In genomic region chr1:86307871-86308641, GRCm38 (mm10) we compare ENCODE assay signal across 18 mouse cellular contexts. TPM values are rescaled to one million over a fixed set of nuclear protein-coding genes. Genes with fewer than 3 reads are reported as not detected.
DNase-seq lines count a peak whose midpoint lies in the region; ATAC-seq and TF ChIP-seq lines count a peak whose summit lies in the region.
"Had no signal": no experiment of that assay in that cellular context is flagged by ENCODE, and none has a peak within 500 bp of the region (broad histone marks: within the 10 kb centered on the region; RNA-seq: fewer than 3 reads in every experiment).

No protein-coding gene starts in this region.

- peak overlapping the region; percentile 15; the same call in 1 of the 2 replicates for H3K27ac ChIP-seq in kidney, embryonic 15.5 days
- no peak overlapping the region for H3K27ac ChIP-seq in lung, postnatal 0 days (ENCODE audit: low read length)
- 0 out of 2 replicates have a peak overlapping the region, but pooled peaks have one; percentile 15 for H3K27ac ChIP-seq in limb, embryonic 10.5 days
- no peak overlapping the region for H3K27ac ChIP-seq in forebrain, embryonic 16.5 days (ENCODE audit: low read length)
- H3K27ac ChIP-seq: forebrain, embryonic 13.5 days; heart, embryonic 10.5 days; hindbrain, embryonic 15.5 days; macrophage; midbrain, embryonic 13.5 days had no signal

- peaks cover 32% of the 10 kb centered on the region for H3K4me1 ChIP-seq in kidney, embryonic 15.5 days
- H3K4me1 ChIP-seq in lung, postnatal 0 days (ENCODE audit: insufficient read depth, low read depth, low read length) = no peaks in the 10 kb centered on the region
- H3K4me1 ChIP-seq in limb, embryonic 10.5 days = peaks cover 31% of the 10 kb centered on the region
- H3K4me1 ChIP-seq in forebrain, embryonic 16.5 days (replicated peaks; ENCODE audit: control insufficient read depth, insufficient read depth, low read length) = peaks cover 9% of the 10 kb centered on the region

- ATAC-seq in kidney, embryonic 15.5 days (replicated peaks; ENCODE audit: low FRiP score) = no peak
- 0 out of 2 replicates have a peak, but pooled peaks have one; percentile 13 for ATAC-seq in lung, postnatal 0 days
- ATAC-seq in forebrain, embryonic 16.5 days = no peak
- ATAC-seq: forebrain, embryonic 13.5 days; intestine, postnatal 0 days; midbrain, embryonic 13.5 days had no signal

- H3K9me3 ChIP-seq in kidney, embryonic 15.5 days (replicated peaks) = no peaks in the 10 kb centered on the region
- H3K9me3 ChIP-seq in lung, postnatal 0 days (ENCODE audit: low read length) = no peaks in the 10 kb centered on the region
- no peaks in the 10 kb centered on the region for H3K9me3 ChIP-seq in limb, embryonic 10.5 days (replicated peaks)
- no peaks in the 10 kb centered on the region for H3K9me3 ChIP-seq in forebrain, embryonic 16.5 days (ENCODE audit: control insufficient read depth, low read length)
- H3K9me3 ChIP-seq: forebrain, embryonic 13.5 days; heart, embryonic 10.5 days; hindbrain, embryonic 15.5 days; midbrain, embryonic 13.5 days had no signal

- no peak for TF ChIP-seq CTCF in lung, postnatal 0 days (IDR thresholded peaks at IDR 0.05)

- H3K27me3 ChIP-seq in kidney, embryonic 15.5 days = peaks cover 21% of the 10 kb centered on the region
- peaks cover 4% of the 10 kb centered on the region; the same call in 1 of the 2 replicates for H3K27me3 ChIP-seq in lung, postnatal 0 days (replicated peaks; ENCODE audit: insufficient read depth, low read length)
- peaks cover 91% of the 10 kb centered on the region for H3K27me3 ChIP-seq in limb, embryonic 10.5 days (ENCODE audit: low read depth, poor library complexity, severe bottlenecking)
- peaks cover 14% of the 10 kb centered on the region for H3K27me3 ChIP-seq in forebrain, embryonic 16.5 days (replicated peaks; ENCODE audit: control insufficient read depth, insufficient read depth, low read length)

- 50% methylated on average over 4 of the region's 4 CpGs for WGBS in kidney, embryonic 15.5 days
- 52% methylated on average over 4 of the region's 4 CpGs for WGBS in lung, postnatal 0 days
- WGBS in limb, embryonic 10.5 days = 41% methylated on average over 4 of the region's 4 CpGs
- 34% methylated on average over 4 of the region's 4 CpGs for WGBS in forebrain, embryonic 16.5 days

- TF ChIP-seq EP300 in lung, postnatal 0 days (IDR thresholded peaks at IDR 0.05) = no peak

- no peak overlapping the region for H3K9ac ChIP-seq in kidney, embryonic 15.5 days
- H3K9ac ChIP-seq in lung, postnatal 0 days (replicated peaks; ENCODE audit: low read depth) = no peak overlapping the region
- no peak overlapping the region for H3K9ac ChIP-seq in forebrain, embryonic 16.5 days (replicated peaks; ENCODE audit: low read depth, low read length)
- H3K9ac ChIP-seq: forebrain, embryonic 13.5 days; hindbrain, embryonic 15.5 days; midbrain, embryonic 13.5 days had no signal

- H3K36me3 ChIP-seq in kidney, embryonic 15.5 days = 0 out of 2 replicates have a peak, but pooled peaks cover 9% of the 10 kb centered on the region
- H3K36me3 ChIP-seq in lung, postnatal 0 days (ENCODE audit: insufficient read depth, low read length) = no peaks in the 10 kb centered on the region
- no peaks in the 10 kb centered on the region for H3K36me3 ChIP-seq in limb, embryonic 10.5 days
- no peaks in the 10 kb centered on the region for H3K36me3 ChIP-seq in forebrain, embryonic 16.5 days (ENCODE audit: control insufficient read depth, insufficient read depth)
- H3K36me3 ChIP-seq: hindbrain, embryonic 15.5 days; midbrain, embryonic 13.5 days had no signal

- H3K4me3 ChIP-seq in kidney, embryonic 15.5 days (replicated peaks) = no peak overlapping the region
- H3K4me3 ChIP-seq in lung, postnatal 0 days (ENCODE audit: low read depth, low read length) = no peak overlapping the region
- H3K4me3 ChIP-seq in limb, embryonic 10.5 days = no peak overlapping the region
- H3K4me3 ChIP-seq in forebrain, embryonic 16.5 days (replicated peaks; ENCODE audit: low read length) = no peak overlapping the region
- H3K4me3 ChIP-seq: forebrain, embryonic 13.5 days; heart, embryonic 10.5 days; hindbrain, embryonic 15.5 days; midbrain, embryonic 13.5 days had no signal

- no peak for DNase-seq in kidney, adult 9 months
- no peak for DNase-seq in lung, postnatal 0 days (ENCODE audit: low spot score)
- no peak for DNase-seq in lung, postnatal 25 days (ENCODE audit: low spot score)
- no peak for DNase-seq in limb, embryonic 10.5 days (ENCODE audit: low spot score)
- DNase-seq in left cerebral cortex, adult 9 months (ENCODE audit: low spot score in 2 of 2) = no peak
- DNase-seq: cerebellum, postnatal 14 days; embryo, embryonic 11 days; gastrocnemius, postnatal 36 days; heart, postnatal 14 days; thymus, postnatal 4 days had no signal

- no peak overlapping the region for H3K4me2 ChIP-seq in kidney, embryonic 15.5 days
- H3K4me2 ChIP-seq in lung, postnatal 0 days (replicated peaks; ENCODE audit: low read depth, low read length) = no peak overlapping the region
- H3K4me2 ChIP-seq in forebrain, embryonic 16.5 days (ENCODE audit: low read length) = no peak overlapping the region
- H3K4me2 ChIP-seq: forebrain, embryonic 13.5 days; hindbrain, embryonic 15.5 days; midbrain, embryonic 13.5 days had no signal

RNA-seq across cellular contexts. Expression of gene B3gnt7, which starts 5.4 kb away (rescaled TPM):
- 7.5 and 7.8 TPM in 2 replicates for polyA plus RNA-seq in kidney, embryonic 15.5 days (2015; fragmentation: Nextera tagmentation; extraction: Ambion mirVana)
- 5.9 TPM in 2 replicates for polyA plus RNA-seq in lung, postnatal 0 days (2015; fragmentation: Nextera tagmentation; extraction: Ambion mirVana)
- 3.4 and 3.9 TPM in 2 replicates for polyA plus RNA-seq in limb, embryonic 10.5 days (2016; fragmentation: Nextera tagmentation; extraction: Ambion mirVana)
- polyA plus RNA-seq in forebrain, embryonic 16.5 days (2015; fragmentation: Nextera tagmentation; extraction: Ambion mirVana) = 3.8 and 6.7 TPM in 2 replicates

RNA-seq across cellular contexts. Expression of gene Ncl, which starts 51.1 kb away (rescaled TPM):
- polyA plus RNA-seq in kidney, embryonic 15.5 days (2015; fragmentation: Nextera tagmentation; extraction: Ambion mirVana) = 500 and 531 TPM in 2 replicates
- polyA plus RNA-seq in lung, postnatal 0 days (2015; fragmentation: Nextera tagmentation; extraction: Ambion mirVana) = 139 and 140 TPM in 2 replicates
- 554 and 638 TPM in 2 replicates for polyA plus RNA-seq in limb, embryonic 10.5 days (2016; fragmentation: Nextera tagmentation; extraction: Ambion mirVana)
- 227 and 228 TPM in 2 replicates for polyA plus RNA-seq in forebrain, embryonic 16.5 days (2015; fragmentation: Nextera tagmentation; extraction: Ambion mirVana)

Comparison
In these comparisons a context has a peak if more than half of its experiments do, and no peak if none do; other contexts are left out.
1. H3K27ac ChIP-seq: peak in kidney, embryonic 15.5 days (single experiment) and limb, embryonic 10.5 days (single experiment); none in lung, postnatal 0 days (single experiment) and forebrain, embryonic 16.5 days (single experiment).